Mouse (Mus musculus): ENCODE results near the gene Mis12.

The Mis12 gene

DNA sequence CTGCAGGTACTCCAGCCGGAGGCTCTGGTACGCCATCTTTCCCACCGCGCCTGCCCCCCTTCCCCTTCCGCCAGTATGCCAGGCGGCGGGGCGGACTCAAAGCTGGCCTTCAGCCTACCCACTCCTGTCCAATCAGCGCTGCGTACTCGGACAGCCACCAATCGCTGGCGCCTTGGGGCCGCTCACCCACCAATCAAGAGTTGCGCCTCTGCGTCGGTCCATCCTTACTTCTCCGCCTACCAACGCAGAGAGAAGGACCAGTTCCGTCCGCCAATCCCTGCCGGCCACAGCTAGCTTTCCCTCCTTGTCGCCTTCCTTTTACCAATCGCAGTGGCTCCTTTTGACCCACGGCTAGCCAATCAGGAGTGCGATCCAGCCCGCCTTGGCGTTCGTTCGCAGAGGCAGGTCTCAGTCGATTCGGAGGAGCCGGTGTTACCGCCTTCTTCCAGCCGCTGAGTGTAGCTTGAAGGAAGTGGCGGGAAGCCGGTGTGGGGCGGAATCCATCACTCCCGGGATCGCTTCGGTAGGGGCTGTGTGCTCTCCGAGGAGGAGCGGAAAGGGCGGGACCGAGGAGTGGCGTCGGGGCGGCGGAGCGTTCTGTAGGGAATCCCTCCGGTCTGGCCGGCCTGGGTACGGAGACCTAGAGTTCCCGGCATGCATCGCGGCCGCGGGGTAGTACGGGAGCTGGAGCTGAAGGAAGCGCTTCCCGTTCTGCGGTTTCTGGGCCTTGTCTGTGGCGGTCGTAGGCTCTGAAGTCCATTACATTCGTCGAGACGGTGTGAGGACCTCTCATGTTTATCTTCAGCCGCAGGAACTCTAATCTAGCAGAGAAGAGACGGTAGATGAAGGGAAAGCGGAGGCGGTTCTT, at the start of gene Mis12, which contains the start of gene Derl2:
TSS of gene Mis12 (plus strand) at position 411 of the 868 bp plus-strand sequence.
TSS of gene Derl2 (minus strand) at position 641 of the 868 bp plus-strand sequence.
- DNase-seq: peak; percentile 99

DNA sequence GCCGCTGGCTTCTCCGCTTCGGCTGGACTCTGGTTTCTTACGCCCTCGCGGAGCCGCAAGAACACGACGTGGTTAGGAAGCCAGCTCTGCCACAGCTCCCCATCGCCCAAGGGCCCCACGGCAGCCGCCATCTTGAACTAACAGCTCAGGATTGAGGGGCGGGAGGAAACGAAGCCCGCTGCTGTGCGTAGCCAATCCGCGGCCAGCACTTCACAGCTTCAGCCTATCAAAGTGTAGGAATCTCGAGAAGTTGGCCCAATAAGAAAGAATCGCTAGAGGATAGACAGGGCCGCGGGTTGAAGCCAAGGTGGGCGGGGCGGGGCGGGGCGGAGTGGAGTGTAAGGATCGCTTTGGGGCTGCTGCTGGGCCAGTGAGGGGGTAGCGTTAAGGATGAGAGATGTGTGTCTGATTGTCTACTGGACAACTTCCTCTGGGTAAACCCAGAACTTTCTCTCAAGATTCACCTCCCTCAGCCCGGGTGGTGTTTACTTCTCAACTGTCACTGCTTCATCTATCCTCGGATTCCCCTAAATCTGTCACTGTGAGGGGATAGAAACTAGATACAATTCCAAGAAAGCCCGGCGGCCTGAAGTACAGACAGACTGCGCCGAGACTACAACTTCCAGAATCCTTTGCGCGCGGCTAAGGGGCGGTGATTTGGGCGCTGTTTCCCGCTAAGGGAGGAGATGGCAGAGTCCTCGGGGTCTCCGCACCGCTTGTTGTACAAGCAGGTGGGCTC, 49.4 kb upstream of the Mis12 start, which contains the start of the genes Nup88 and Rpain:
TSS of gene Nup88 (minus strand) at position 153 of the 739 bp plus-strand sequence.
TSS of gene Rpain (plus strand) at position 393 of the 739 bp plus-strand sequence.
- peak; percentile 95 for DNase-seq

DNA sequence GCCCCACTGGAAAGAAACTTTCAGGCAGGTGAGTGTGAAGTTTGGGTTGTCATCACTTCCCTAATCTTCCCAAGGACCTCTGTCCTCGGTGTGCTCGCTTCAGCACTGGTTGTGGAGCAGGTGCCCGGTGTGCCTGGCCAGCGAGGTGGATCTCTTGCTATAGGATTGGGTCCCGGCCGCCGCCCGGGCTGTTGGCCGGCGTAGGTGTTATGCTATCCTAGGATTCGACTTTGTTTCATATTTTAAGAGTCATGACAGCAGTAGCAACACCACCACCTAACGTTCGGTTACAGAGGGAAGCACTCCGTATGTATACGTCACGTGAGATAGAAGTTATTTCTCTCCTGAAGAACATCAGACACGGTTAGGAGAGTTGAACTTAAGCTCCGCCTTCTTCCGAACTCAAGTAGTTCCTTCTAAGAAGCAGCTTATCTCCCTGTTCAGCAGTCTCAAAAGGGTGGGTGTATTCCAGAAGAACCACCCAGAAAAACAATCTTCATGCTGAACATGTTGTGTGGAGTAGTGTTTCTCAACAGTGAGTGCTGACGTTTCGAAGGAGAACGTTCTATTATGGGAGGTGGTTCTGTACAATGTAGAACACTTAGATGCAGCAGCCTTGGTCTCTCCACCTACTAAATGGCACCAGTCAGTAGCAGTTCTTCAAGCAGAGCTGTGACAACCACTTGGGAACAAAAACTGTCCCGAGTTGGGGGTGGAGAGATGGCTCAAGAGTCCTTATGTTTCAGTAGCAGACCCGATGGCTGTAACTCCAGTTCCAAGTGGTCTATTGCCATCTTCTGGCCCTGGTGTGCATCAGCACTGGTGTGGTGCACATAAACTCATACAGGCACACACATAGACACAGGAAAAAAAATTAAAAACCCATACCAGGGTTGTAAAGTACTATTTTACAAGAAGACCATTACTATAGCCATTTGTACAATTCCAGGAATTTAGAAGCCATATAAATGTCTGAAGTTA, 48.6 kb upstream of the Mis12 start:
- peak; percentile 32 for DNase-seq

DNA sequence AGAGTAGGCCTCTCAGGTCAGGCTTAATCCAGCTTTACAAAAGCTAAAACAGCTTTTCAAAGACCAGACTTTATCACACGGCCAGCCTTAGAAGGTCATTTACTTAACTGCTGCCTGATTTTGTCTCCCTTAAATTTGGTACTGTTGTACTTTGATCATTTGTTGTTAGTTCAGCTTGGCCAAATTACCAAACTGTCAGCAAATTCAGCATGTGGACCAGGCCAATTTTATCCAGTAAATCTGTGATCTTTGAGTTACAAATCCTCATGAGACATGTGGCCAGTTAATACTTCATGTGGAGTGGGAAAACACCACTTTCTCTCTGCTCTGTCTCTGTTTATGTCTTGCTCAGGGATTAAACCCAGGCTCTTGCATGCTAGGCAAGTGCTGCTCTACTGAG, 46.8 kb upstream of the Mis12 start:
- DNase-seq: no peak

DNA sequence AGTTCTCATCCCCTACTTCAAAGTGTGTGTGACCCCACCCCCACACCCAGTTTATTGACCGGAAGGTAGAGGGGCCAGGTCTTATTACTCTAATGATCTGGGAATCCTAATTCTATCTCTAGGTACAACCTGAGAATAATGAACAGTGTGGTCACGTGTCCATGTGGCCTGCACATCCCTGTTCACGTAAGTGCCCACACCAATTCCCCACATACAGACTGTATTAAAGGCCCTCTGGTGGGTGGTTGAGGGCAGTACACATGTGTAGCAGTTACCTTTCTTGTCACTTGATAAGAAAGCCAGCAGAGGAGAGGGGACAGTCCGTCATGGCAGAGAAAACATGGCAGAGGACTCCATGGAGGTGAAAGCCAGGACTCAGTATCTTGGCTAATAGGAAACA, 45.5 kb upstream of the Mis12 start:
- no peak for DNase-seq

DNA sequence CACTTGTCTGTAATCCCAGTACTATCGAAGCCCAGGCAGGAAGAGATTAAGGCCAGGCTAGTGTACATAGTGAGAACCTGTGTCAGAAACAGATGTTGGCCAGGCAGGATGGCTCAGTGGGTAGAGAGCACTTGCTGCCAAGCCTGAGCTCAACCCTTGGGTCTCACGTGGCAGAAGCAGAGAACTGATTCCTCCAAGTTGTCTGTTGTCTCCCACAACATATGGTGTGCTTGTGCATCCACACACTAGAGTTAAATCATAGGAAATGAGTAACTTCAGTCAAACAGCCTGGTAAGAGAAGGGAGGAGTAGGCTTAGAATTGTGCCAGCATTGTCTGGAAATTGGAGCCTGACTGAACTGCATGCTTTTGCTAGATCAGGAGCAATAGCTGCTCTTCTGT, 44.2 kb upstream of the Mis12 start:
- DNase-seq: no peak

DNA sequence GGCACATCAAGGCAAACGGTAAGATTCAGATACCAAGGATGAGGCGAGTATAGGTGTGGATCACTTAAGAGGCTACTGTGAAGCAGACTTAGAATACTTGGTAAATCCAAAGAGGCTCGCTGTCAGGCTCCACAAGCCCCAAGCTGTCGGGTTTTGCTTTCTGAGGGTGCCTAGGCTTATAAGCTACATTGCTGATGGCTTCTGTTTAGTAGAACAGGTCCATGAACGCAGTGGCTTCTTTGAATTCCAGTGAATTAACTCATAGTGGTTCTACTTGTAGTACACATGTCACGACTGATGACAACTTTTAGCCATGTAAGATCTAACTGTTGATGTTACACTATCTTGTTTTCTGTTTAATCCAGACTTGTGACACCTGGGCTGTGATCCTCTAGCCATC, 42.1 kb upstream of the Mis12 start:
- no peak for DNase-seq

DNA sequence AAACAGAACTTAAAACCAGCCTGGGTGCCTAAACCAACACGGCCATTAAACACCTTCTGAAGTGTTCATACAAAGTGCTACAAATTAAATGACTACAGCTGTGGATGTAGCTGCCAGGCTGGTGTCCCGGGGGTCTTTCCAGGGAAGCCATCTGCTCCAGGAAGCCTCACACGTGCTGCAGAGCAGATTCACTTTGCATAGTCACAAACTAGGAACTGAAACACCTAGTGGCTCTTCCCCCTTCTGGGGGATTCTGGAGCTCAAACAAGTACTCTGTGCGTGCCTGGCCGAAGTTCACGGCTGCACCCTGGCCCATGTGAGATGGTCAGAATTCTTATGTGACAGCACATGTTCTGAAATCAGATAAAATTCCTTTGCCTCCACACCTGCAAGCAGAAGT, 39.2 kb upstream of the Mis12 start:
- no peak for DNase-seq

DNA sequence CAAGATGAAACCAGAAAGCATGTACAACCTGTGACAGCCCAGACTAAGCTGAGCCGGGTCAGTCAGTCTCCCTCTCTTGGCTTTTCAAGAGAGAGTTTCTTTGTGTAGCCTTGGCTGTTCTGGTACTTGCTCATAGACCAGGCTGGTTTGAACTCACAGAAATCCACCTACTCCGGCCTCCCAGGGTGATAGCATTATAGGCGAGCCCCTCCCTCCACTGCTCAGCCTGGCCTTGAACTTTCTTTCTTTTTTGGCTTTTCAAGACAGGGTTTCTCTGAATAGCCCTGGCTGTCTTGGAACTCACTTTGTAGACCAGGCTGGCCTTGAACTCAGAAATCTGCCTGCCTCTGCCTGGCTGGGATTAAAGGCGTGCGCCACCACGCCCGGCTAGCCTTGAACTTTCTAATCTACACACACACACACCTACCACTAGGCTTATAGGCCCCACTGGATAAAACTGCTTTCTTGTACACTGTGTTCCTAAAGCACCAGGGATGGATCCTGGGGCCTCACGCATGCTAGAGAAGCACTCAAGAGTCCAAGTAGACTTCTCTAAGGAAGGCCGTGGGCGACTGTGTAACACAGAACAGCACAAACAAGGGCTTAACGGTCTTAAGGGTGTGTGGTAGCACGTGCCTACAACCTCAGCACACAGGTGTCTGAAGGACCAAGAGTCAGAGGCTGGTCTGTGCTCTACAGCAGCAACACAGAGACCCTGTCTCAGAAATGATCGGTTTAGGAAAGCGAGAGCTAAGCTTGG, 38.5 kb upstream of the Mis12 start:
- no peak for DNase-seq

DNA sequence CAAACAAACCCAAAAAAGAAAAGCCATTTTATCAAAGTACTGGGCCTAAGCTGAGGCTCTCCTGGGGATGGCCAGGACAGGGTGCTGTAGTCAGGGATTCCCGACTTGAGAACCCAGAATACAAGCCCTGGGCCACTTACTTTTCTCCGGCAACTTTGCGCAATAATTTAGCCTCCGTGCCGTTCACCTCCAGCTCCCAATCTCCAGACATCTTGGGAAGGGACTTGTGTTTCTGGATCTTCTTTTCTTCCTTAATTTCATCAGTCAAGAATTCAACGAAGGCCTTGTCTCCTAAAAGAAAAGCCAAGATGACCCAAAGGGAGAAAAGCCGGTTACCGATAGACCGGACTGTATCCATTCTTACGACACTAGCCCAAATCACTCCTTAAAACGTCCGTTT, 37.4 kb upstream of the Mis12 start:
- DNase-seq: no peak

DNA sequence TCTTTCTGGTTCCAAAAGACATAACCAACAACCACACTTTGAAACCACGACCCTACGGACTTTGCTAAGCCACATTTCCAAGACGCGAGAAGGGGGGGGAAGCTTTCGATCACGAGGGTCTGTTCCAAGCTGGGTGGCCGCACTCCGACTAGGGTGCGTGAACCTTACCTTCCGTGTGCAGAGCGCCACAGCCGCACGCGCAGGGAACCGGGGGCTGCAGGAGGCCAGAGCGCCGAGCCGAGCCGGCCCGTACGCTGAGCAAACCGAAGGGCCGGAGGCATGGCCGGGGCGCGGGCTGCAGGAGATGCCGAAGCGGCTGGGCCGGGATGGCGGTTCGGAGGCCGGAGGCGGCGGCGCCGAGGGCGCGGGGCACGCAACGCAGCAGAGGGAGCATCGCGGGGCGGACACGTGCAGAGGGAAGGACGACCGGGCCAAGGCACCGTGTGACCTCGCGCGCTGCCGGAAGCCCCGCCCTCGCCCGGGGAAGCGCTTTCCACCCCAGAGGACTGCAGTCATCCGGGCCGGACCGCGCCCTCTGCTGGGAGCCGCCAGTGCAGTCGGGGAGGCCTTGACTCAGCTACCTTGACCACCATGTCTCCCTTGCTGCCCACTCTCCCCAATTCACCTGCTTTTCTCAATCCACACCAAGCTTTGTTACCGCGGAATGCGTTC, 36.7 kb upstream of the Mis12 start, which contains the start of gene C1qbp:
TSS of gene C1qbp (minus strand) at position 470 of the 672 bp plus-strand sequence.
- peak; percentile 89 for DNase-seq

DNA sequence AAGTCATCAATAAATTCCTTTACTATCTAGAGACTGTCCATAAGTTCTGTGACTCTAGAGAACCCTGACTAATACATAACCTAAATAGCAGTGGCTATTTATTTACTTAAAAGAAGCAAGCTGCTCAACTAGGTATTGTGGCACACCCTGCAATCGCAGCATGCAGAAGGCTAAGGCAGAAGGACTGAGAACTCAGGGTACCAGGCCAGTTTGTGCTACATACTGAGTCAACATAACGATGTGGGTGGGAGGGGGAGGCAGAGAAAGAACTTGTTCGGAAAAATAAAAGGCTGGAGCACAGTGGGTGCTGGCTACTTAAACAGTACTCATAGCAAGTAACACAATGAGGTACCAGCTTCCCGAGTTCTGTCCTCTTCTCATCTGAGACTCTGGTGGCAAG, 18.2 kb upstream of the Mis12 start:
- DNase-seq: no peak

DNA sequence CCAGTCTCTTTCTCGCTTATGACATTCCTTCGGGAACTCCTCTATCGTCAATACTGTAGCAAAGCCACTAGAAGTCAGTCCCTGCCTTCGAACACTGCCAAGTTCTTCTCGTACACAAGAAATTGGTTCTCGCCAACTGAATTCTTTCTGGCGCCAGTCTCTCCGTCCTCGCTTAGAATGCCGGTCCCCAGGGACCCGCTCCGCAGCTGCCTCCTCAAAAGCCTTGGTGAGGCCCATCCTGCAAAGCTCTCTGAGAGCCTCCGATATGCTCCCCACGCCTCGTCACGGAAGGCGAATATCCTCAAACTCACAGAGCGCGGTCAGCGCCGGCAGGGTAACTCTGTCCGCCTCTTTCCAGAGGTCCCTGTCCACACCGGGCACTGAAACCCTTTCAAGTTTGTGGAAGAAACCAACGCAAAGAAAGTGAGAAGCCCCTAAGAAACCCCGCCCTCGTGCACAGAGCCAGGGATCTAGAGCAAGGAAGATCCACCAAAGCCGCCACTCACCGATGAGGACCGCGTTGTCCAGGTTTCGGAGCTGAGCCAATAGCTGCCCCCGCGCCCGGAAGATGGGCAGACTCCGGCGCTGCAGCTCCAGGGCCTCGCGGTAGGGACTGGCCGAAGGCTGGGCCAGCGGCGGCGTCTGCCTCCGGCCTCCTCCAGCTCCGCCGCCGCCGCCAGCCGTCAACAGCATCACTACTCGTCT, 15.6 kb upstream of the Mis12 start:
- DNase-seq: no peak

DNA sequence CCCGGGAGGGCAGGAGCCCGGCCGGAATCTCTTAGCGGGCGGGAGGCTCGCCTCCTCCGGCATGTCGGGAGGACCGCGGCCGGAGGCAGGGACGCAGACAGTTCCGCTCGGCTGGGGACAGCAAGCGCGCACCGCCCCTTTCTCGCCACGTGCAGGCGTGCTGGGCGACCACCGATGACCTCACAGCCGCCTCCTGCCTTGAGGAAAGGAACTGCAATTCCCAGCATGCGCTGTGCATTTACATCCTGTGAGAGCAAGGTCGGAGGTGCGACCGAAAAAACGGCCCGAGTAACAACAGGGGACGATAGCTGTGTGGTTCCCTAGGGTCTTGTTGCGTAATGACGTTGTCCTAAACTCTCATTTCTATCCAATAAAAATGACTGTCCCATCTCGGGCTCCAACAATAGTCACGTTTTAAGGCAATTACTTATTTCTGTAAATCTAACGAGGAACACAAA, 15.1 kb upstream of the Mis12 start, which contains the start of gene Dhx33:
TSS of gene Dhx33 (minus strand) at position 122 of the 458 bp plus-strand sequence.
- DNase-seq: peak; percentile 97

DNA sequence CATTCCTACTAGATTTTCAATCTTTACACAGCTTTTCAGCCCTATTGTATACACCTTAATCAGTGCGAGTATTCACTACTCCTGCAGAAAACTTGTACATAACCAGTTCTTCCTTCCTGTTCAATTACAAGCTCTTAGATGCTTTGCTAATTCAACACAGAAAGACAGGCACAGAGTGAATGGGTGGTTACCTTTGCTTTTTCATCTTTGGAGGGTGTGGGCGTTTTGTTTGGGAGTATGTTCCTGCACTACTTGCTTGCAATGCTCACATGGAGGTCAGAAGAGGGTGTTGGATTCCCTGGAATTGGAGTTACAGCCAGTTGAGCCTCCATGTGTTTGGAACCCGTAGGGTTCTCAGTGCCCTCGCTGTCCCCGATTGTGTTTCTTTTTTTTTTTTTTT, 14.4 kb upstream of the Mis12 start:
- DNase-seq: no peak

DNA sequence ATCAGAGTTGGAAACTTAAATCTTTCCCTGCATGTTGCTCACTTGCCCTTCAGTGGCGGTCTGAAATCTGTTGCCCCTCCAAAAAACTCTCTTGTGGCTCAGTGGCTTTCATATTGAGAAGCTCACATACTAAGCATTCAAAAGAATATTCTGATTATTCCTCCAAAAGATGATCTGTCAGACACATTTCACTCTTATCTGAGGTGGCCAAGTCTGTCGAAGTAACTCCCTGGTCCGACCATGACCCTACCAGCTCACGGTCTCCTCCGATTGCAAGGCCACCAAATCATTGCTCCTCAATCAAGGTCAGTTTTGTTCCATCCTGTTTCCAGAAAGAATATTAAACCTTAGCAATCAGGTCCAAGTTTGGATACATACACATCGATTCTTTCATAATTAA, 12.4 kb upstream of the Mis12 start:
- DNase-seq: no peak

DNA sequence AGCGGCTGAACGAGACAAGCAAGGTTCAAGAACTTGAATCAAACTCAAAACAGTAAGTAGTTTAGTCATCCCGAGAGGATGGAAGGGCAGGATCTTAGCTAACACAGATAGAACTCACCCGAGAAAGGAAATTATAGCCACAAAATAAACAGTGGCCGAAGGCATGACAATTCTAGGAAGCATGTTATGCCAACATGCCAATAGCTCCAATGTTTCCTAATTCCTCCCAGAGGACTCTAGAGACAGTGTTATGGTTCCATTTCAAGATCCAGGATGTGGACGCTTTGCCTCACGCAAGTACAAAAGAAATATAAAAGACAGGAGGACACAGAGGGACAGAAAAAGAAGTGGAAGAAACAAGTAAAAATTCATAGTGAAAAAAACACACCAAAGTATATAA, 11.6 kb upstream of the Mis12 start:
- no peak for DNase-seq

DNA sequence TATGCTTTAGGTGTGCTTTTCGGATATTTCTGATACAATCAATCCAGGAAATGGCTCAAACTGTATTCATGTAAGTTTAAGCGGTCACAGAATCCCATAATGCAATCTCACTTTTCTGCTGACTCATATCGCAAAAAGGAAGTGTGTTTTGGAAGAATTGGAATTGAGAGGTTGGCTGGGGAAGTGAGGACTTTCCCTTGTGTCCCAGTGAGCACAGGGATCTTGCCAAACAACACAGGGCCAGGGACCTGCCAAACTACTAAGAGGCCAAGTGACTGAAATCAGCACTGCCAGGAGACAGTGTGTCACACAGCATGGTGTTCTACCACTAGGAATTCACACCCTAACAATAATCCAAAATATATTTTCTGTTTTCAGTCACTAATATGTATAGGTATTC, 11.1 kb upstream of the Mis12 start:
- DNase-seq: no peak

DNA sequence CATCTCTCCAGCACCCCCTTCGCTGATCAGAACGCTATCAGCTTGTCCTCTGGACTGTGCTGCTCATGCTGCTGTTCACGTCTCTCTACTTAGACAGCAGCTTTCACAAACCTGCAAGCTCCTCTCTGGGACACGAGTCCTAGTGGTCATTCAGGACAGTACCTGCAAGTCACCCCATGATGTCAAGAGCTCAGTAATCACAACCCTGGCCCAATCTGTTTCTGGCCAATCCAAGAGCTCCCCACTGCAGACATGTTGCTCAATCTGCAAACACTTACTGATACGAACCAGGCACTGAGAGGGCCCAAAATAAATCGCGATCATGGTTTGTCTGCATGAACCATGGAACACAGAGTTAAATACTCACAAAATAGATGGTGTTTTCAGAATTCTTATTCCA, 6.7 kb upstream of the Mis12 start:
- no peak for DNase-seq

DNA sequence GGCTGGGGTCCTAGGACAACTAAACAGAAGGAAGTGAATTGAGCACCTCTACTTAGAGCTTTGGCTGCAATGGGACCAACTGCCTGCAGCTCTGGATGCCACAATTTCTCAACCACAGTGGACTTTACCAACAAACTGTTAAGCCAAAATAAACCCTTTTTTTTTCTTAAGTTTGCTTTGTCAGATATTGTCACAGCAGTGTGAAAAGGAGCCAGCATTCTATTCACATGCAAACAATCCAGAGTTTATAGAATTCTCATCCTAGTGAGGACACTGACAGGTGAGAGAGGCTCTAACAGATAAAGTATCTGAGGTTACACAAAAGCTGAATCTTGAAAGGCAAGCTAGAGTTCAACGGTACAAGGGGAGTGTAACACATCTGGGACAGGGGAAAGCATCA, 2.4 kb upstream of the Mis12 start:
- DNase-seq: no peak
